Mouse (Mus musculus) monocyte, adult 2 months (primary cell): ENCODE results near the gene Olfr1434.
"Not testable (repeated sequence)": the region's sequence is repeated elsewhere in the genome, so short reads cannot be mapped to it uniquely, and the experiment has no call there.

Experiments used
- DNase-seq, 2 experiments: peaks; one replicate each; pipeline ENCODE4 v3.0.0; 2022; ENCODE audit warnings: low spot score in 2 of 2, low read depth in 1 of 2

Gene Olfr1434

GRCm38 (mm10) chr19:12279554-12279953 is at the start of gene Olfr1434:
TSS of gene Olfr1434 (plus strand) at chr19:12279854.
- no peak for DNase-seq

- DNase-seq: not testable (repeated sequence)
Observed at GRCm38 (mm10) chr19:12232496-12232895, 47.2 kb upstream of the Olfr1434 start, which contains the start of gene Olfr1432. TSS of gene Olfr1432 (minus strand) at chr19:12232596.

- DNase-seq: no peak
Observed at GRCm38 (mm10) chr19:12241559-12241958, 38.1 kb upstream of the Olfr1434 start, which contains the start of gene Olfr262. TSS of gene Olfr262 (minus strand) at chr19:12241659.

- no peak for DNase-seq
Observed at GRCm38 (mm10) chr19:12260732-12261131, 18.9 kb upstream of the Olfr1434 start, which contains the start of gene Olfr235. TSS of gene Olfr235 (plus strand) at chr19:12261032.

GRCm38 (mm10) chr19:12292979-12293378 is 13.3 kb downstream of the Olfr1434 start:
- no peak for DNase-seq

GRCm38 (mm10) chr19:12299030-12299429 is 19.4 kb downstream of the Olfr1434 start, which contains the start of gene Olfr1436:
TSS of gene Olfr1436 (minus strand) at chr19:12299130.
- not testable (repeated sequence) for DNase-seq

GRCm38 (mm10) chr19:12325001-12325400 is 45.3 kb downstream of the Olfr1434 start, which contains the start of gene Olfr1437:
TSS of gene Olfr1437 (minus strand) at chr19:12325101.
- DNase-seq: no peak
